Mouse (Mus musculus): ENCODE measurements around the gene Car15. TPM values are rescaled to one million over a fixed set of nuclear protein-coding genes. Genes with fewer than 3 reads are reported as not detected.
A peak's percentile ranks its signal among the peaks of the same experiment; 100 is the strongest.

Gene Car15
- polyA plus RNA-seq, 1 experiment from 2014 or later = 1.5 TPM

DNA sequence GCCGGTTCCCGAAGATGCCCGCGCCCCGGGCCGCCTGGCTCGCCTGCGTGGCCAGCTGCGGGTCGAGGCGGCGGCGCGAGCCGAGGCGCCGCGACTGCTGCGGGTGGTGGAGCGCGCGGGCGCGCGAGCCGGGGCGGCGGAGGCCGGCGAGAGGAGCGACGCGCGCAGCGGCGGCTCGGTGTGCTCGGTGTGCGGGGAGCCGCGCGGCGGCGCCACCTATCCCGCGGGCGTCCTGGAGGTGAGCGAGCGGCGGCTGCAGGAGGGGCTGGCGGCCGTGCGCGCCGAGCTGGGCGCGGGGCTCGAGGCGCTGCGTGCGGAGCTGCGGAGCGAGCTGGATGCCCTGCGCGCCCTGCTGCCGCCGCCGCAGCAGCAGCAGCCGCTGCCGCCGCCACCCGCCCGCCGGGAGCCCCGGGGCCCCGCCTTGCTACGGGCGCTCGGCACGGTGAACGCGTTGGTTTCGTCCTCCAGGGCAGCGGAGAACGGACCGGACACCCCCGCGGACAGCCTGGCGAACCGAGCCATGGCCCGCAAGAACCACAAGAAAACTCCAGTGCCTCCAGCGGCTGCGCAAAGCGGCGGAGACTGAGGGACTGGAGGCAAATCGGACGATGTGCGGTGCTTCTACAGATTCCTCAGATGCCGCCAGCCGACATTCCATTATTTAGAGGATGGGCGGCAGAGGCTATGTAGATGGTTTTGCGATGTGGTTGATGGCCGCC is 4.3 kb downstream of the Car15 start:
- Histone ChIP-seq H3K4me3 (peak overlapping the region; percentile 72), H3K27ac (ENCODE audit: poor library complexity, severe bottlenecking) (no peak overlapping the region), H3K4me2 (peak overlapping the region; percentile 100), H3K9me3 (replicated peaks) (no peaks in the 10 kb centered on the region), H3K9ac (peak overlapping the region; percentile 72), H3K4me1 (replicated peaks) (peaks cover 16% of the 10 kb centered on the region), H3K36me3 (no peaks in the 10 kb centered on the region), H3K27me3 (replicated peaks) (peaks cover 93% of the 10 kb centered on the region)
- 0 out of 2 replicates have a peak, but pooled peaks have one; percentile 36 for ATAC-seq (ENCODE audit: insufficient number of reproducible peaks, low FRiP score)
- 6% methylated on average over 102 of the region's 103 CpGs for WGBS

DNA sequence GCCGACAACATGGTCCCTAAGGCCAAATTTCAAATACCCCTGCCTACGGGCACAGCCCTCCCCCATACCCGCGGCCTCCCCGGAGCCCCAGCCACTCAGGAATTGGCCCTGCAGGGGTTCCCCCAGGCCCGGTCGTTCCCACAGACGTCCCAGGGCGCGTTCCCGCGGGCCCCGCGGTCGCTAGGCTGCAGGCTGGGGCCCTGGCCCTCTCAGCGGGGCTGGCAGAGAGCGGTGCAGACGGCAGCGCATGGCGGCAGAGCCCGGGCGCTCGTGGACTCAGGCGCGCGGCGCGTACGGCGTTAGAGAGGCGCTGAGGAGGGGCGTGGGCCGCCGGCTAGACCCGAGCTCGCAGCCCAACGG is 4.9 kb downstream of the Car15 start:
- Histone ChIP-seq H3K27me3 (replicated peaks) (peaks cover 98% of the 10 kb centered on the region), H3K27ac (ENCODE audit: poor library complexity, severe bottlenecking) (no peak overlapping the region), H3K4me1 (replicated peaks) (peaks cover 16% of the 10 kb centered on the region), H3K9me3 (replicated peaks) (no peaks in the 10 kb centered on the region), H3K4me3 (peak overlapping the region; percentile 72), H3K4me2 (peak overlapping the region; percentile 100), H3K36me3 (no peaks in the 10 kb centered on the region), H3K9ac (peak overlapping the region; percentile 72)
- peak; percentile 47; the same call in 1 of the 2 replicates for ATAC-seq (ENCODE audit: insufficient number of reproducible peaks, low FRiP score)
- WGBS = under 1% methylated on average over 37 of the region's 37 CpGs

DNA sequence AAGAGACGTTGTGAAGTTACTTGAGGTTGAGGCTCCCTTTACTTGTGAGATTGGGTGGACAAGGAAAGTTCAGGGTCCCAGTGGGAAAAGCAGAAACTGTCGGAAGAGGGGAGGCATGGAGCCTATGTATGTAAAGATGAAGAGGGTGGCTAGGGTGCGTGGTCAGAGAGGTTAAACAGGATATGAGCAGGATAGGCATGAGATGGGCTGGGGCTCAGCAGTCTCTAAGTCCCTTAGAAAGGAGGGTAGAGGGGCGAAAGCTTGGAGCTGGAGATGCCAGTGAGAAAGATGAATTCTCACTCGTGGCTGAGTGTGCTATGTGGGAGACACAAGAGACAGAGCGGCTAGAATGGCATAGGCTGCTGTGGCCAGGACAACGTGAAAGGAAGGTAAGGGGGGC is 5.3 kb downstream of the Car15 start, which contains the start of gene B830017H08Rik:
TSS of gene B830017H08Rik (plus strand) at position 301 of the 400 bp plus-strand sequence.
- H3K4me2 ChIP-seq = peak within 1 kb of the TSS; percentile 100
- peak within 1 kb of the TSS; percentile 72 for H3K9ac ChIP-seq
- H3K9me3 ChIP-seq (replicated peaks) = no peaks in the 10 kb centered on the region
- H3K4me1 ChIP-seq (replicated peaks) = peaks cover 16% of the 10 kb centered on the region
- H3K27ac ChIP-seq (ENCODE audit: poor library complexity, severe bottlenecking) = no peak within 1 kb of the TSS
- WGBS = 31% methylated on average over 7 of the region's 7 CpGs
- H3K36me3 ChIP-seq = no peaks in the 10 kb centered on the region
- ATAC-seq (ENCODE audit: insufficient number of reproducible peaks, low FRiP score) = no peak
- peaks cover 99% of the 10 kb centered on the region for H3K27me3 ChIP-seq (replicated peaks)
- H3K4me3 ChIP-seq = peak within 1 kb of the TSS; percentile 72

- Histone ChIP-seq H3K36me3 (no peaks in the 10 kb centered on the region), H3K27ac (ENCODE audit: poor library complexity, severe bottlenecking) (no peak overlapping the region), H3K4me2 (no peak overlapping the region), H3K4me1 (replicated peaks) (peaks cover 16% of the 10 kb centered on the region), H3K9ac (no peak overlapping the region), H3K27me3 (replicated peaks) (peaks cover 98% of the 10 kb centered on the region), H3K4me3 (no peak overlapping the region), H3K9me3 (replicated peaks) (no peaks in the 10 kb centered on the region)
- no peak for ATAC-seq (ENCODE audit: insufficient number of reproducible peaks, low FRiP score)
- WGBS = 16% methylated on average over 11 of the region's 11 CpGs
Observed at GRCm38 (mm10) chr16:17831781-17832180, 6.4 kb downstream of the Car15 start.

DNA sequence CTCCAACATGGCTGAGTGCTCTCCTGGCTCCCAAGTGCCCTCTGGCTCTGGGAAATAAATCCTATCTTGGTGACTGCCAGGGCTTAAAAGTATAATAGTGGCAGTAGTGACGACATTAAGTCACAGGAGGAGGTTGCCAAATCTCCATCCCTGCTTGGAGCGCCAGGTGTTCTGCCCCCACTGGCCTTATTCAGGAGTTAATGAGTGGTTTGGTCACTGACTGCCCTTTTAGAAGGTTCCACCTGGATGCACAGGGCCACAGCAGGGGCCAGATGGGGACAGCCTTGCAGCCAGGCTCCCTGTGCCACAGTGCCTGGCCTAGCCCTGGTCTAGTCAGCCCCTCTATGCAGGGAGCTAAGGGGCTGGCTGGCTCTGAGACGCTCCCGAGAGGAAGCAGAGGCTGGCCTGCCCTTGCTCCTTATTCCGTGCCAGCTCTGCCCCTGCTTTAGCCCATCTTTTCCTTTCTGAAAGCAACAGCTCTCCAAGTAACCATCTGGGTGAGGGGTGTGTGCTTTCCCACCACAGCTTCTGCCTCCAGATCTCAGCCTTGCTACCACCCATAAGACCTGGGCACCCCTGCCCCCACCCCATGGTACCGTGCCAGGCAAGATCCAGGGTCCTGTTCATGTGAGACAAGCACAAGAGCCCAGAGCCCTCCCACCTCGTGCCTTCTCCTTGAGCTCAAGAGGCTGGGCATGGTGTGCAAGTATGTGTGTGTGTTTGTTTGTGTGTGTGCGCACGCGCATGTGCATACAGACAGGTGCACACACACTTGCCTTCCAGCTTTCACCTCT is 7.6 kb downstream of the Car15 start:
- Histone ChIP-seq H3K36me3 (no peaks in the 10 kb centered on the region), H3K27me3 (replicated peaks) (peaks cover 94% of the 10 kb centered on the region), H3K9ac (no peak overlapping the region), H3K9me3 (replicated peaks) (no peaks in the 10 kb centered on the region), H3K4me2 (no peak overlapping the region), H3K4me1 (replicated peaks) (peaks cover 16% of the 10 kb centered on the region), H3K27ac (ENCODE audit: poor library complexity, severe bottlenecking) (no peak overlapping the region), H3K4me3 (no peak overlapping the region)
- no peak for ATAC-seq (ENCODE audit: insufficient number of reproducible peaks, low FRiP score)
- WGBS = 66% methylated on average over 10 of the region's 10 CpGs

- ATAC-seq (ENCODE audit: insufficient number of reproducible peaks, low FRiP score) = no peak
- no peak overlapping the region for H3K9ac ChIP-seq
- no peaks in the 10 kb centered on the region for H3K36me3 ChIP-seq
- H3K4me1 ChIP-seq (replicated peaks) = peaks cover 12% of the 10 kb centered on the region
- no peak overlapping the region for H3K4me3 ChIP-seq
- H3K9me3 ChIP-seq (replicated peaks) = no peaks in the 10 kb centered on the region
- no peak overlapping the region for H3K4me2 ChIP-seq
- 78% methylated on average over 3 of the region's 3 CpGs for WGBS
- peaks cover 77% of the 10 kb centered on the region for H3K27me3 ChIP-seq (replicated peaks)
- H3K27ac ChIP-seq (ENCODE audit: poor library complexity, severe bottlenecking) = no peak overlapping the region
Observed at GRCm38 (mm10) chr16:17828867-17829266, 9.3 kb downstream of the Car15 start.

DNA sequence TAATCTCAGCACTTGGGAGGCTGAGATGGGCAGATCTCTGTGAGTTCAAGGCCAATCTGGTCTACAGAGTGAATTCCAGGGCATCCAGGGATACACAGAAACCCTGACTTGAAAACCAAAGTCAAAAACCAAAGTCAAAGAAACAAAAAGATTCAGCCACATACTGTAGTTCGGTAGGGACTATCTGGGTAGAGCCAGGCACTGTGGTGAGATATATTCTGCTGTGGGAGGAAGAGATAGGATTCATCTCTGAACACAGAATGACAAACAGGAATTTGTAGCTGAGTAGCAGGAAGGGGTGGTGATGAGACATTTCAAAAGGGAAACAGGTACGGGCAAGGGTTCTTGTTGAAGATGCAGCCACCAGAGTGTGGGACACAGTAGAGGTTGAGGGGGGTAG is 9.9 kb downstream of the Car15 start:
- Histone ChIP-seq H3K36me3 (no peaks in the 10 kb centered on the region), H3K27me3 (replicated peaks) (peaks cover 72% of the 10 kb centered on the region), H3K4me1 (replicated peaks) (peaks cover 6% of the 10 kb centered on the region), H3K27ac (ENCODE audit: poor library complexity, severe bottlenecking) (no peak overlapping the region), H3K4me2 (no peak overlapping the region), H3K4me3 (no peak overlapping the region), H3K9ac (no peak overlapping the region), H3K9me3 (replicated peaks) (no peaks in the 10 kb centered on the region)
- WGBS = 68% methylated on average over 2 of the region's 2 CpGs
- ATAC-seq (ENCODE audit: insufficient number of reproducible peaks, low FRiP score) = no peak

DNA sequence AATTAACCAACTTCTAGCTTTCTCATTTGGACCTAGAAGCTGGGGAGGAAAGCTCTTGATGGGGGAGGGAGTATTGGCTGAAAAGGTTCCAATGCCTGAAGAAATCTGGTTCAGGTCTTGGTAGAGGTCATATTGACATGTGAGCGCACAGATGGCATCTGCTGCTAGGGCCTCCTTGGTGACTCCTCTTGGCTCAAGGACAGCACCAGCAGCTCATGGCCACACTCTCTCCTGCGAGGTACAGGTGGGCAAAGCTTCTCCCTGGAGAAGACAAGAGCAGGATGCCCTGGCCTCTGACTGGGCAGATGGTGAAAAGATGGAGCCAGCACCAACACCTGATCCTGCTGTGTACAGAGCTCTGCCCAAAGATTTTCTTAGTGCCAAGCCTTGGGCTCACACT is 11.7 kb downstream of the Car15 start:
- peaks cover 64% of the 10 kb centered on the region for H3K27me3 ChIP-seq (replicated peaks)

DNA sequence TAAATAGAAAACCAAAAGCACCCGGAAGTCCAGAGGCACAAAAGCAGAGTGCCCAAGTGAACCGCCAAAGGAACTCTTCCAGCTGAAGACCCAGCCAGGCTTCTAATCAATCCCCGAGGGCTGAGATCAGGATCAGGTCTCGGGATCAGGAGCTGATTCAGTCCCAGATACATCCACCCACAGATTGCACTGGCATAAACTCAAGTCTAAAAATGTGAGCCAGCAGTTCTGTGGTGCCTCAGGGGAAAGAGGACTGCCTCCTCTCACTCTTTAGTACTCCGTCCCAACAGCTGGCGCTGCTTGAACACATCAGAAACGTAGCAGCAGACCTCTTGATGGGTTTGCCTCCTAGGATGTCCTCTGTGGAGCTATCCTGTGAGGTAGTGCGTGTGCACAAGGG is 21.6 kb downstream of the Car15 start:
- Histone ChIP-seq H3K9me3 (replicated peaks) (no peaks in the 10 kb centered on the region), H3K36me3 (no peaks in the 10 kb centered on the region), H3K27ac (ENCODE audit: poor library complexity, severe bottlenecking) (no peak overlapping the region), H3K4me3 (no peak overlapping the region), H3K4me1 (replicated peaks) (peaks cover 21% of the 10 kb centered on the region), H3K27me3 (replicated peaks) (peaks cover 42% of the 10 kb centered on the region), H3K4me2 (no peak overlapping the region), H3K9ac (no peak overlapping the region)
- ATAC-seq (ENCODE audit: insufficient number of reproducible peaks, low FRiP score) = no peak
- 79% methylated on average over 8 of the region's 8 CpGs for WGBS

More for the DNA sequence above, 11.7 kb downstream of the Car15 start:
- no peak overlapping the region for H3K4me2 ChIP-seq
- 81% methylated on average over 2 of the region's 2 CpGs for WGBS
- H3K9me3 ChIP-seq (replicated peaks) = no peaks in the 10 kb centered on the region
- H3K4me3 ChIP-seq = no peak overlapping the region
- no peaks in the 10 kb centered on the region for H3K4me1 ChIP-seq (replicated peaks)
- no peak for ATAC-seq (ENCODE audit: insufficient number of reproducible peaks, low FRiP score)
- no peak overlapping the region for H3K27ac ChIP-seq (ENCODE audit: poor library complexity, severe bottlenecking)
- H3K36me3 ChIP-seq = no peaks in the 10 kb centered on the region
- H3K9ac ChIP-seq = no peak overlapping the region

DNA sequence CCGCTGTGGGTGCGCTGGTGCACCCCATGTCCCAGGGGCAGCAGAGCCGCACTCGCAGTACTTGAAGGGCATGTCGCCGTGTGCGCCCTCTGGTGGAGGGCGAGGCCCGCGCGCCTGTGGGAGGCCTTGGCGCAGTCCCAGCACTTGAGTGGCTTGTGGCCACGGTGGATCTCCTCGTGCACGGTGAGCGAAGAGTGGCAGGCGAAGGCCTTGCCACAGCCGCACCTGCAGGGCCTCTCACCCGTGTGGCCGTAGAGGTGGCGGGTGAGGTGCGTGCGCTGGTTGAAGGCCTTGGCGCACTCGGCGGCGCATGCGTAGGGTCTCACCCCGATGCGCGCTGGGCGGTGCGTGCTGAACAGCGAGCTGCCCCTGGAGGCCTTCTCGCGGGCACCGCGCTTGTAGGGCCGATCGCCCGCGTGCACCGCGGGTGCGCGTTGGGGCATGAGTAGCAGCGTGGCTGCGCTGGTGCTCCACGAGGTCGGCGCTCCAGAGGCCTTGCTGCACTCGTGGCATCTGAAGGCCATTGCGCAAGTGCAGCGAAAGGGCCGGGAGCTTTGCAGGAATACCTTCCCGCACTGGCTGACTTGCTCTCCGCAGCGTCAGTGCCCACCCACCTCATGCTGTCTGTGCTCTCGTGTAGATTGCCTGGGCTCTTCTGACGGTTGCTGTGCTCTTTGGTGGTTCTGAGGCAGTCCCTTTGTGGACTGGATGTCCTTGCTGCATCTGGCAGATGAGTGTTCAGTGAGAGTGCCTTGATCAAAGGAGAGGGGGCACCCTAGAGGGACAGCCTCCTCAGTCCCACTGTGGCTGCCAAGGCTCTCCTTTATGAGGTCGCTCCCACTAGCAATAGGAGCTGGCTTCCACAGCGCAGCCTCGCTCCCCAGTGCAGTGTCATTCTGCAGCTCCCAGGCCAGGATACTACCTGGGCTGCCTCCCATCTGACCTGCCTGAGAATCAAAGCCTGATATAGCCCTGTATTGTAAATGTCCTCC is 22.5 kb downstream of the Car15 start:
- Histone ChIP-seq H3K9ac (peak overlapping the region; percentile 73), H3K4me1 (replicated peaks) (peaks cover 23% of the 10 kb centered on the region), H3K9me3 (replicated peaks) (no peaks in the 10 kb centered on the region), H3K27me3 (replicated peaks) (peaks cover 40% of the 10 kb centered on the region), H3K4me3 (peak overlapping the region; percentile 55), H3K36me3 (no peaks in the 10 kb centered on the region), H3K27ac (ENCODE audit: poor library complexity, severe bottlenecking) (no peak overlapping the region), H3K4me2 (peak overlapping the region; percentile 84)
- peak; percentile 83 for ATAC-seq (ENCODE audit: insufficient number of reproducible peaks, low FRiP score)
- WGBS = 3% methylated on average over 63 of the region's 63 CpGs
